Mouse (Mus musculus) heart, postnatal 0 days (tissue): Measurements from ENCODE around the gene Zfp26. TPM values are rescaled to one million over a fixed set of nuclear protein-coding genes. Genes with fewer than 3 reads are reported as not detected.

Experiments
- ATAC-seq: fragments of 200-750 bp; cut with Nextera tagmentation; 2 replicates; pipeline ENCODE4 v1.8.0; 2017; ENCODE audit warnings: low read depth, moderate number of reproducible peaks, moderate library complexity; ENCODE audit not compliant: insufficient read depth
- DNase-seq: peaks from one replicate; pipeline ENCODE4 v3.0.0-alpha.2; 2016; ENCODE audit warnings: low spot score
- H3K27ac ChIP-seq: fragments of 300-500 bp; sonication (generic); 2 replicates; pipeline ENCODE4 v1.5.1; 2014; ENCODE audit warnings: low read depth, mild to moderate bottlenecking
- H3K27me3 ChIP-seq: fragments of 300-500 bp; sonication (generic); 2 replicates; pipeline ENCODE4 v1.6.1; 2014; ENCODE audit warnings: low read length, mixed read lengths; ENCODE audit not compliant: control insufficient read depth, insufficient read depth
- H3K36me3 ChIP-seq: fragments of 300-500 bp; sonication (generic); replicated peaks from 2 replicates; pipeline ENCODE4 v1.6.1; 2014; ENCODE audit warnings: low read length, mixed read lengths; ENCODE audit not compliant: control insufficient read depth, insufficient read depth
- H3K4me1 ChIP-seq: fragments of 300-500 bp; sonication (generic); 2 replicates; pipeline ENCODE4 v1.6.1; 2014; ENCODE audit warnings: antibody characterized with exemption; ENCODE audit not compliant: control insufficient read depth, insufficient read depth
- H3K4me2 ChIP-seq: fragments of 300-500 bp; sonication (generic); 2 replicates; pipeline ENCODE4 v1.6.1; 2014; ENCODE audit warnings: low read depth, mild to moderate bottlenecking, low read length, moderate library complexity
- H3K4me3 ChIP-seq: fragments of 300-500 bp; sonication (generic); 2 replicates; pipeline ENCODE4 v1.5.1; 2014; ENCODE audit warnings: low read depth, low read length
- H3K9ac ChIP-seq: fragments of 300-500 bp; sonication (generic); replicated peaks from 2 replicates; pipeline ENCODE4 v1.6.1; 2014; ENCODE audit warnings: low read depth, low read length, mixed read lengths
- H3K9me3 ChIP-seq: fragments of 300-500 bp; sonication (generic); replicated peaks from 2 replicates; pipeline ENCODE4 v1.6.1; 2016; ENCODE audit warnings: low read length; ENCODE audit not compliant: control insufficient read depth
- CTCF ChIP-seq: IDR thresholded peaks from 2 replicates; pipeline ENCODE4 v1.5.1; 2016; ENCODE audit warnings: antibody characterized with exemption, control low read depth, low read depth
- EP300 ChIP-seq: IDR thresholded peaks from 2 replicates; pipeline ENCODE4 v1.6.1; 2016; ENCODE audit warnings: antibody characterized with exemption, low read depth
- WGBS: fragments of 180-500 bp; shearing (Covaris S2); extraction: QIAGEN DNeasy Blood & Tissue Kit; methylation state at CpG from one replicate; pipeline ENCODE4 v1.1.7; 2014; 5-methylcytosine and 5-hydroxymethylcytosine counted together
- polyA plus RNA-seq: library from polyadenylated mRNA; unstranded; fragments of >200 nt; fragmentation: Nextera tagmentation; extraction: Ambion mirVana; gene quantifications from 2 replicates; pipeline ENCODE4 v1.2.1, GENCODE M21; 2015
- total RNA-seq: library from RNA; depleted of rRNA; stranded (reverse); fragments of >200 nt; gene quantifications from 2 replicates; pipeline ENCODE4 v1.2.3, GENCODE M21; 2014; ENCODE audit warnings: low replicate concordance; rRNA removed

Gene Zfp26
- total and polyA plus RNA-seq, 2 experiments from 2014 or later: 5.7 to 10.0 TPM

DNA sequence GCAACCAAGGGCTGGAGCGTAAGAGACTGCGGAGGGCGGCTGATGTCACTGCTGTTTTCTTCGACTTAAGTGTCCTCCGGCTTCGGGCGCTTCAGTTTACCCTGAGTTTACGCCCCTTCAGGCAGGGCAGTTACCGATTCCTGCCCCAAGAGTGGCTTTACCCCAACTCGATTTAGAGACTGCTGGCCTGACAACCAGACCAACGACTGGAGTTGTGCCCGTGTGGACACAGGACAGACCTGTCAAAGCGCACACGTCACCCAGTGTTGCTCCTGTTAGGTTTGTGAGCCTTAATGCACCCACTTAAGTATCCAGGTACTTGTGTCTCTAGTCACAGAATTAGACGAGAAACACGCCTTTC, 74.6 kb downstream of the Zfp26 start:
- DNase-seq (no peak), ATAC-seq (peak; percentile 21; the same call in 1 of the 2 replicates)
- Histone ChIP-seq H3K9me3 (no peaks in the 10 kb centered on the region), H3K27ac (peak overlapping the region; percentile 63), H3K36me3 (no peaks in the 10 kb centered on the region), H3K27me3 (no peaks in the 10 kb centered on the region), H3K4me2 (peak overlapping the region; percentile 77), H3K4me3 (peak overlapping the region; percentile 65), H3K4me1 (peaks cover 7% of the 10 kb centered on the region), H3K9ac (peak overlapping the region; percentile 61)
- 16% methylated on average over 16 of the region's 16 CpGs for WGBS
- TF ChIP-seq CTCF: no peak
- no peak for TF ChIP-seq EP300

DNA sequence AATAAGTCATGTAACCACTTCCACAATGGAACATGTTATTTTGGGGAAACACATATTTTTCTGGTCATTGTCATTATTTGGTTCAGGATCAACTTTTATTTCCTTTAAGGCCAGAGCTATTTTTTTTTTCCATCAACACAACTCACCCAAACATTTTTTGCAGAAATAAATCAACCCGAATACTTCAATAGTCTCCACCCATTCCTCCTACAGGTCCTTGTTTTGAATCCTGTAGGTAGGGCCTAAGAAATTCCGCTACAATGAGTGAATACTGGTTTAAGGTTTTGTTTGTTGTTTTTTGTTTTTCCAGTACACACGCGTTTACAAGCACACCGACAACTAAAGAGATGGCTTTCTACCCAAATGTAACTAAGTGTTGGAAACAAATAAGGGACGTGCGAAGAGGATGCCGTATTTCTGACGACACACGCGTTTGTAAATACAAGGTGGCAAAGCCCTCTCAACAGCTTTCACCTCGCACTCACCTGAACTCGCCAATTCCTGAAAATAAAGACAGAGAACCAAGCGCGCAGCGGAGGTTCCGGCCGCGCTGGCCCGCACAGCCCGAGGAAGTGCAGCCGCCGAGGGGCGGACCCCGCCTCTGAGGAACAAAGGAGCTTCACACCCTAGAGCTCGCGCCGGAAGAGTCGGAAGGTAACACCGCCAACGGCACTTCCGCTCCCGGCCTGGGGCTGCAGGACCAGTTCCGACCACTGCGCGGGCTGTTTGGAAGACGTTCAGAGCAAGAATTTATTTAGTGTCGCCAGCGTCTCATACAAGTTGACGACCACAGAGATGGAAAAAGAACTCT, 75.2 kb downstream of the Zfp26 start, which contains the start of gene Zfp560:
Gene Zfp560, minus strand, starts transcription at position 646 of the 811 bp plus-strand sequence.
- peak; percentile 91 for DNase-seq
- 5% methylated on average over 40 of the region's 40 CpGs for WGBS

DNA sequence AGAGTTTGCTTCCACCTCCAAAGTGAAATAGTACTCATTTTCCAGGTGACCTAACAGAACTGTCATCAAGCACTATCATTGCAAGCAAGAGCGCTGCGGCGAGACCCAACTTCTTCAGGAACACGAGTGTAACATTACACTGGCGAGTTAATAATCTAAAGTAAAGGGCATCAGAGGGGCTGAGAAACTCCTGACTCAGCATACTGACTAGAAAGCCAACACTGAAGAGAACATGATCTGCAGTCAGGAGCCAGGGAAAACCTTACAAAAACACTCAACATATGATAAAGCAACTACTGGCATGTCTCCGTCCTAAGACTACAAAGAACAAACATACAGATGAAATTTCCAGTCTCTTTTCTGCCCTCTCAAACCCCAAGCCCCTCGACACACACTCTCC, 76.3 kb downstream of the Zfp26 start:
- 84% methylated on average over 7 of the region's 7 CpGs for WGBS
- TF ChIP-seq CTCF: no peak
- TF ChIP-seq EP300: no peak
- no peak overlapping the region; the same call in 1 of the 2 replicates for H3K4me3 ChIP-seq

More for the DNA sequence above, 75.2 kb downstream of the Zfp26 start, which contains the start of gene Zfp560:
- H3K27ac ChIP-seq: peak within 1 kb of the TSS; percentile 63
- peak within 1 kb of the TSS; percentile 77 for H3K4me2 ChIP-seq
- H3K4me1 ChIP-seq: peaks cover 7% of the 10 kb centered on the region
- H3K9me3 ChIP-seq: no peaks in the 10 kb centered on the region
- no peaks in the 10 kb centered on the region for H3K27me3 ChIP-seq
- H3K4me3 ChIP-seq: peak within 1 kb of the TSS; percentile 65
- ATAC-seq: peak; percentile 99
- H3K9ac ChIP-seq: peak within 1 kb of the TSS; percentile 61
- no peaks in the 10 kb centered on the region for H3K36me3 ChIP-seq
- TF ChIP-seq CTCF (peak; percentile 57), EP300 (no peak)

More for the DNA sequence above, 76.3 kb downstream of the Zfp26 start:
- H3K9ac ChIP-seq: no peak overlapping the region
- H3K4me2 ChIP-seq: peak overlapping the region; percentile 77
- ATAC-seq: no peak
- no peak overlapping the region for H3K27ac ChIP-seq
- H3K27me3 ChIP-seq: no peaks in the 10 kb centered on the region
- no peak for DNase-seq
- no peaks in the 10 kb centered on the region for H3K36me3 ChIP-seq
- peaks cover 7% of the 10 kb centered on the region for H3K4me1 ChIP-seq
- no peaks in the 10 kb centered on the region for H3K9me3 ChIP-seq

Other genes starting within 250 kb of the Zfp26 start
- not detected in 2 replicates for gene Olfr871, start 248.0 kb downstream of the Zfp26 start, total RNA-seq
- not detected in 2 replicates for gene Olfr871, start 248.0 kb downstream of the Zfp26 start, polyA plus RNA-seq
- not detected in 2 replicates for gene Olfr872, start 223.0 kb downstream of the Zfp26 start, total RNA-seq
- gene Olfr872, start 223.0 kb downstream of the Zfp26 start, polyA plus RNA-seq: not detected in 2 replicates
- gene Olfr39, start 177.8 kb downstream of the Zfp26 start, total RNA-seq: not detected in 2 replicates
- not detected in 2 replicates for gene Olfr39, start 177.8 kb downstream of the Zfp26 start, polyA plus RNA-seq
- gene Olfr873, start 161.6 kb downstream of the Zfp26 start, total RNA-seq: not detected in 2 replicates
- 0.05 TPM in 1 of 2 replicates, not detected in the other for gene Olfr873, start 161.6 kb downstream of the Zfp26 start, polyA plus RNA-seq
- gene Olfr18, start 124.1 kb downstream of the Zfp26 start, total RNA-seq: not detected in 2 replicates
- not detected in 2 replicates for gene Olfr18, start 124.1 kb downstream of the Zfp26 start, polyA plus RNA-seq
- 4.7 and 4.8 TPM in 2 replicates for gene Zfp560, start 75.0 kb downstream of the Zfp26 start, total RNA-seq
- 53.2 and 53.6 TPM in 2 replicates for gene Zfp560, start 75.0 kb downstream of the Zfp26 start, polyA plus RNA-seq
- gene Zfp426, start 32.6 kb upstream of the Zfp26 start, total RNA-seq: 10.4 and 13.7 TPM in 2 replicates
- gene Zfp426, start 32.6 kb upstream of the Zfp26 start, polyA plus RNA-seq: 7.9 and 9.0 TPM in 2 replicates
- 26.8 and 50.1 TPM in 2 replicates for gene Zfp266, start 61.3 kb upstream of the Zfp26 start, total RNA-seq
- gene Zfp266, start 61.3 kb upstream of the Zfp26 start, polyA plus RNA-seq: 25.4 and 28.7 TPM in 2 replicates
- gene Zfp846, start 121.1 kb upstream of the Zfp26 start, total RNA-seq: 4.2 and 8.0 TPM in 2 replicates
- 8.5 and 9.4 TPM in 2 replicates for gene Zfp846, start 121.1 kb upstream of the Zfp26 start, polyA plus RNA-seq
- gene Ubl5, start 182.7 kb upstream of the Zfp26 start, total RNA-seq: 223 and 238 TPM in 2 replicates
- 389 and 407 TPM in 2 replicates for gene Ubl5, start 182.7 kb upstream of the Zfp26 start, polyA plus RNA-seq
- gene Fbxl12, start 184.6 kb upstream of the Zfp26 start, total RNA-seq: 15.6 and 20.8 TPM in 2 replicates
- 12.7 and 13.0 TPM in 2 replicates for gene Fbxl12, start 184.6 kb upstream of the Zfp26 start, polyA plus RNA-seq
- 26.9 and 30.7 TPM in 2 replicates for gene Pin1, start 191.9 kb upstream of the Zfp26 start, total RNA-seq
- gene Pin1, start 191.9 kb upstream of the Zfp26 start, polyA plus RNA-seq: 40.2 and 40.7 TPM in 2 replicates